Mouse (Mus musculus) embryonic stem cell, embryonic (primary cell): ENCODE results near the gene Cd300lg.

ENCODE experiments used
- CTCF ChIA-PET, 4 experiments: fragments of 300-600 bp in 2 of 4; fragments of 350-600 bp in 2 of 4; sonication (Branson Sonifier 250); formaldehyde crosslinking; loops; one replicate each; lab custom pipeline; 2022; ENCODE audit warnings: inconsistent platforms in 2 of 4; lab: Charles Lee
- POLR2A ChIA-PET, 4 experiments: fragments of 300-600 bp in 2 of 4; fragments of 350-600 bp in 2 of 4; sonication (Branson Sonifier 250); formaldehyde crosslinking; loops; one replicate each; lab custom pipeline; 2022; ENCODE audit warnings: antibody characterized with exemption in 4 of 4, inconsistent platforms in 1 of 4; lab: Charles Lee

Cd300lg gene

GRCm38 (mm10) chr11:102041350-102041949 is at the start of gene Cd300lg:
TSS of gene Cd300lg (plus strand) at chr11:102041509.
- ChIA-PET CTCF (interaction anchor here (0.6 to 6.3 kb wide), 40 partner anchors 9 to 1852 kb away, joined by 3 to 84 read pairs (median 4); partner anchors contain the start of genes Dusp3 (in 3 of the 4), Cfap97d1 (in 1 of the 4) and Tmub2 (in 1 of the 4)), POLR2A (interaction anchor here in 2 of 4 experiments (1.0 to 1.9 kb wide), 9 partner anchors 9 to 115 kb away, joined by 3 to 37 read pairs (median 4); partner anchors contain the start of genes Cfap97d1 (in 2 of the 2), Dusp3 (in 1 of the 2) and Tmem101 (in 1 of the 2))

DNA sequence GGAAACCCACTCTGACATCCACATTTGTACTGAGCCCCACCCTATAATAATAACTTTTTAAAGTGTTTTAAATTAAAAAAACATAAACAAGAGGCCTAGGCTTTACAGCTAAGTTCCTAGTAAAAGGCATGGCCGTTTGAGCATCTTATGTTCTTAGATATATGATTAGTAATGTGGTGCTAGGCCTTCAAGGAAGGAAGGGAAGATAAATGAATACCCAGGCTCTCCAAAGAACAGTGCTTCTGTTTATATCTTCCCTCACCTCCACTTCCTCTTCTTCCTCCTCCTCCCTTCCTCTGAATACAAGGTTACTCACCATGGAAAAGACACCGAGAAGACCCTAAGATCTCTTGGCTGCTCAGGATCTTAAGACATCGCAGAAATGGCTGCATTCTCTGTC is 49.5 kb upstream of the Cd300lg start:
- CTCF ChIA-PET, result interaction anchor here (0.7 to 2.0 kb wide), 7 partner anchors 23 to 589 kb away, joined by 3 to 6 read pairs (median 3); no protein-coding TSS in a partner anchor
- POLR2A ChIA-PET, result interaction anchor here in 1 of 4 experiments (1.1 kb wide), 1 partner anchor 8 kb away, joined by 3 read pairs; no protein-coding TSS in a partner anchor

DNA sequence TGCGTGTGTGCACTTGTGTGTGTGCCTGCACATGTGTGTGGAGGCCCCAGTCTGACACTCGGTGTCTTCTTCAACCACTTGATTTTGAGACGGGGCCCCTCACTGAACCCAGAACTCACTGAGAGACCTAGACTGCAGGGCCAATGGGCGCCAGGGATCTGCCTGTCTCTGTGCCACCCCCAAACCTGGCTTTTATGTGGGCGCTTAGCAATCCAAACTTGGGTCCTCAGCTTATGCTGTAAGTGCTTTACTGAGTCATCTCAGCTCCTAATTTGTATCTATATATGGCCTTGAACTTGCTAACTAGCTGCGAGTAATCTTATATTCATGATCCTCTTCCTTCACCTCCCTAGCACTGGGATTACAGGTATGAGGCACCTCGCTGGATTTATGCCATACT is 48.9 kb upstream of the Cd300lg start:
- ChIA-PET CTCF (interaction anchor here in 1 of 4 experiments (1.4 kb wide), 1 partner anchor 61 kb away, joined by 3 read pairs; no protein-coding TSS in a partner anchor), POLR2A (interaction anchor here in 1 of 4 experiments (1.1 kb wide), 1 partner anchor 9 kb away, joined by 3 read pairs; no protein-coding TSS in a partner anchor)

GRCm38 (mm10) chr11:101994100-101994499 is 47.2 kb upstream of the Cd300lg start:
- POLR2A ChIA-PET, result interaction anchor here in 3 of 4 experiments (0.6 to 2.3 kb wide), 4 partner anchors 8 to 329 kb away, joined by 3 to 7 read pairs (median 4); partner anchors contain the start of genes Cfap97d1 (in 2 of the 3), Arl4d (in 1 of the 3) and Dusp3 (in 1 of the 3)

GRCm38 (mm10) chr11:101995938-101996337 is 45.4 kb upstream of the Cd300lg start:
- ChIA-PET POLR2A (interaction anchor here in 2 of 4 experiments (0.5 to 2.3 kb wide), 2 partner anchors 10 to 18 kb away, joined by 3 to 7 read pairs; partner anchors contain the start of gene Dusp3 (in 1 of the 2)), CTCF (interaction anchor here in 2 of 4 experiments (0.6 to 0.8 kb wide), 3 partner anchors 59 to 159 kb away, joined by 3 to 8 read pairs (median 4); no protein-coding TSS in a partner anchor)

More at GRCm38 (mm10) chr11:101994100-101994499, 47.2 kb upstream of the Cd300lg start:
- CTCF ChIA-PET, result interaction anchor here in 1 of 4 experiments (2.2 kb wide), 1 partner anchor 47 kb away, joined by 7 read pairs; the partner anchor contains the start of gene Cd300lg

- POLR2A ChIA-PET, result interaction anchor here in 3 of 4 experiments (0.6 to 1.3 kb wide), 4 partner anchors 8 to 1470 kb away, joined by 3 read pairs; partner anchors contain the start of gene Acly (in 1 of the 3)
- CTCF ChIA-PET, result interaction anchor here (0.6 to 1.9 kb wide), 9 partner anchors 13 to 574 kb away, joined by 3 to 8 read pairs (median 5); partner anchors contain the start of gene Cfap97d1 (in 1 of the 4)
These were observed 43.1 kb upstream of the Cd300lg start for GRCm38 (mm10) chr11:101998258-101998657.

DNA sequence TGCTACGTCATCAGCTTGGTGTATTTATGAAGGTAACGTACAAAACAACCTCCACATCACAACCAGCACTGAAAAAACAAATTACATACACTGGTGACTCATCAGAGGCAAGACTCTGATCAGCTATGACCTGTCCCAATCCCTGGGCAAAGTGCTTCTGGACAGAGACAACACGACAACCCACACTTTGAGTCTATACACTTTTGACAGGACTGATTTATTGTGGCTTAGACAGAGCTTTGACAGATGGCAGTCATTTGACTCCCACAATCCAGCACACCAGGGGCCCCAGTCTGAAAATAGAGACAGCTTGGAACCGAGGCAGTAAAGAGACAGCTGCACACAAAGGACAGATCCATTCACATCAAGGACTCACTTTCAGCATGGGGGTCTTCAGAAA is 41.8 kb upstream of the Cd300lg start:
- CTCF ChIA-PET, result interaction anchor here in 1 of 4 experiments (0.5 to 1.9 kb wide), 2 partner anchors 54 to 83 kb away, joined by 4 to 5 read pairs; no protein-coding TSS in a partner anchor

DNA sequence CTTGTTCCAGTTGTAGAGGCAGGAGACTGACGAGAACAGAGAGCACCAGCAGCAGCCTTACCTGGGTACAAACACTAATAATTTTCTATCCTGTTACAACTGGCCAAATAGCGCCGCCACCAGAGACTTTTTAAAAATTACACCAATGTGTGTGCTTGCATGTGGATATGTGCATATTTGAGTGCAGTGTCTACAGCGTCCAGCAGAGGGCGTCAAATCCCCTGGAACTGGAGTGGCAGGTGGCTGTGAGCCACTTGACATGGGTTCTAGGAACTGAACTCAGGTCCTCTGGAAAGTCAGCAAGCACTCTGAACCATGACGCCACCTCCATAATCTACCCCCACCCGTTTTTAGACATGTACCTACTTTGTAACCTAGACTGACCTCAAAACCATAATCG is 37.1 kb upstream of the Cd300lg start:
- ChIA-PET CTCF (interaction anchor here in 3 of 4 experiments (0.7 to 1.1 kb wide), 5 partner anchors 19 to 37 kb away, joined by 3 to 4 read pairs (median 4); partner anchors contain the start of gene Sost (in 1 of the 3)), POLR2A (no interaction called here)

More for the DNA sequence above, 41.8 kb upstream of the Cd300lg start:
- POLR2A ChIA-PET, result interaction anchor here in 2 of 4 experiments (1.0 to 1.3 kb wide), 2 partner anchors 9 to 13 kb away, joined by 3 to 4 read pairs; no protein-coding TSS in a partner anchor

GRCm38 (mm10) chr11:102006271-102006670 is 35.0 kb upstream of the Cd300lg start:
- ChIA-PET CTCF (interaction anchor here in 3 of 4 experiments (0.7 to 1.7 kb wide), 6 partner anchors 20 to 34 kb away, joined by 3 to 7 read pairs (median 4); partner anchors contain the start of gene Mpp3 (in 1 of the 3)), POLR2A (interaction anchor here in 3 of 4 experiments (0.5 to 1.4 kb wide), 5 partner anchors 8 to 34 kb away, joined by 3 to 6 read pairs (median 3); no protein-coding TSS in a partner anchor)

GRCm38 (mm10) chr11:102006688-102007087 is 34.6 kb upstream of the Cd300lg start:
- ChIA-PET CTCF (interaction anchor here in 3 of 4 experiments (0.7 to 2.5 kb wide), 9 partner anchors 21 to 40 kb away, joined by 3 to 11 read pairs (median 4); partner anchors contain the start of genes Cfap97d1 (in 1 of the 3) and Mpp3 (in 1 of the 3)), POLR2A (interaction anchor here in 3 of 4 experiments (0.5 to 1.4 kb wide), 6 partner anchors 8 to 33 kb away, joined by 3 to 6 read pairs (median 3); no protein-coding TSS in a partner anchor)

DNA sequence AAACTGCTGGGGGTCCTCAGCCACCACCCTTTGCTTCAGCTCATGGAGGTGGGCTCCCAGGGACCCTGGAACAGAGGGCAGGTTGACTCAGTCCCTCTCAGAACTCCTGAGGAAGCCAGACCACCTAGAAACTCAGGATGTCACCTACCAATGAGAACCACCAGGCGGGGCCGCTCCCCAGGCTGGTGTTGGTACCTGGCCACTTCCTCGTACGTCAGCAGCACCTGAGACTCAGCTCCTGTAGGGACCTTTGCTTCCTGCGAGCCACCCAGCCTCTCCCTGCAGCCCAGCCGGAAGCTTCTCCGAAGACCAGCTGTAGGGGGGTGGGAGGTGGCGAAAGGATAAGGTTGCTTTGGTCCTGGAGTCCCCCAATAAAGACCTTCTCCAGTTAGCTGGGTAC is 32.9 kb upstream of the Cd300lg start:
- CTCF ChIA-PET, result interaction anchor here in 2 of 4 experiments (0.6 to 2.7 kb wide), 10 partner anchors 10 to 220 kb away, joined by 3 to 11 read pairs (median 4); partner anchors contain the start of gene Cfap97d1 (in 1 of the 2)
- POLR2A ChIA-PET, result interaction anchor here in 2 of 4 experiments (0.5 to 1.3 kb wide), 5 partner anchors 10 to 187 kb away, joined by 3 to 4 read pairs (median 3); partner anchors contain the start of gene Cfap97d1 (in 1 of the 2)

DNA sequence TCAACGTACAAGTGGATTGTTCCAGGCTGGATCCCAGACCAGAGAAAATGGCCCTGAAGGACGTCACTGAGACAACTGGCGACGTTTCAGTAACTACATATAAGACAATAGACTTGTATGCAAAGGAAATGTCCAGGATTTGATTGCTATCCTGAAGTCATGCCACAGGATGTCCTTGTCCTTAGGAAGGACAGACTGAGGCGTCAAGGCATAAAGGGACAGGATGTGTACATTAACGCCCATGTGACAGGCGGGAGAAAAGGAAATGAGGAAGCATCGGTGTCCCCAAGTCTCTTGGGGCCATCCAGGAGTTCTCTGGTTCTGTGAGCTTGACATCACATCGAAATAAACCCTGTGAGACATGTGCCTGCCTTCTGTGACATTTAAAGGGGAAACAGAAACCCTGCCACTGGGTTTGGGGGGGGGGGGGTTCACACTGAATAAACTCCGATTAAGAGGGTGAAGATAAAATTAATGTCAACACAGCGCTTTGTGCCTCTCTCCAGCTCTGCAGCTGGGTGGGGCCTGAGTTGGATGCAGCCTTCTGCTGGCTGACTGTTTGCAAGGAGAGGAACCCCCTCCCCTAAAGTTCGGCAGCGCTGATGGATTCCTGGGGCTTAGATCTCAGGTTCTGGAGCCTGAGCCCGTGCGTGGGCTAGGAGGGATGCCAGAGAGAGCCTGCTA is 32.2 kb upstream of the Cd300lg start:
- POLR2A ChIA-PET, result interaction anchor here (0.5 to 1.3 kb wide), 6 partner anchors 10 to 138 kb away, joined by 3 to 4 read pairs (median 3); partner anchors contain the start of gene Cfap97d1 (in 1 of the 4)
- CTCF ChIA-PET, result interaction anchor here in 1 of 4 experiments (1.0 to 2.7 kb wide), 6 partner anchors 9 to 219 kb away, joined by 3 to 11 read pairs (median 6); partner anchors contain the start of gene Cfap97d1

DNA sequence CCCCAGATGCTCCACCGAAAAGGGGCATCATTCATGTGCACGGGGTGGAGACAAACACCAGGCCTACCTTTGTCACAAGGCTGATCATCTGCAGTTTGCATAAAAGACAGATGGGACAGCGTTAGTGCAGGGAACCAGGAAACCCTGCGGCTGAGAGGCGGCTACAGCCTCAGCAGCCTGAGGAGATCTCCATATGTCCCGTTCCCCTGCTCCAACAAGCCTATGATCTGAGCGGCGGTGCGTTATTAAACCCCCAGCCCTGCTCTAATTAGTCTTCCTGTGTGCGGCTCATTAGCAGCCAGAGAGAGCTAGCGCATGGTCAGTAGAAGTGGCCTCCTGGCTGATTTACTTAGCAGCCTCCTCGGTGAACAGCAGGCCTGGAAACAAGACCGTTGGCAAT is 31.2 kb upstream of the Cd300lg start:
- CTCF ChIA-PET, result interaction anchor here in 1 of 4 experiments (2.7 kb wide), 1 partner anchor 30 kb away, joined by 10 read pairs; no protein-coding TSS in a partner anchor
- POLR2A ChIA-PET, result interaction anchor here in 1 of 4 experiments (1.4 kb wide), 1 partner anchor 41 kb away, joined by 3 read pairs; no protein-coding TSS in a partner anchor

GRCm38 (mm10) chr11:102011510-102011909 is 29.8 kb upstream of the Cd300lg start:
- CTCF ChIA-PET, result no interaction called here
- POLR2A ChIA-PET, result interaction anchor here in 1 of 4 experiments (1.4 kb wide), 1 partner anchor 43 kb away, joined by 3 read pairs; no protein-coding TSS in a partner anchor

- CTCF ChIA-PET, result interaction anchor here in 2 of 4 experiments (0.5 to 1.0 kb wide), 4 partner anchors 27 to 640 kb away, joined by 3 to 7 read pairs (median 4); partner anchors contain the start of gene Mpp2 (in 1 of the 2)
- POLR2A ChIA-PET, result interaction anchor here in 1 of 4 experiments (0.7 kb wide), 1 partner anchor 18 kb away, joined by 3 read pairs; no protein-coding TSS in a partner anchor
These were observed 28.1 kb upstream of the Cd300lg start for GRCm38 (mm10) chr11:102013201-102013600.

- CTCF ChIA-PET, result interaction anchor here in 1 of 4 experiments (0.8 to 2.0 kb wide), 7 partner anchors 11 to 88 kb away, joined by 3 to 6 read pairs (median 4); no protein-coding TSS in a partner anchor
- POLR2A ChIA-PET, result interaction anchor here in 2 of 4 experiments (0.7 to 2.1 kb wide), 5 partner anchors 9 to 31 kb away, joined by 3 to 7 read pairs (median 4); partner anchors contain the start of gene Cfap97d1 (in 2 of the 2)
These were observed 25.8 kb upstream of the Cd300lg start for GRCm38 (mm10) chr11:102015472-102015871.
